Mouse (Mus musculus) embryonic fibroblast, embryonic 13.5 days (primary cell): ENCODE results near the gene Slc22a18.
"Not testable (repeated sequence)": the region's sequence is repeated elsewhere in the genome, so short reads cannot be mapped to it uniquely, and the experiment has no call there.

Experiments used
- CTCF ChIP-seq: IDR thresholded peaks from 2 replicates; pipeline ENCODE4 v1.5.1; 2011; ENCODE audit warnings: mild to moderate bottlenecking, control low read depth, low read length, moderate library complexity, borderline replicate concordance; ENCODE audit not compliant: insufficient read depth
- POLR2A ChIP-seq: IDR thresholded peaks from 2 replicates; pipeline ENCODE4 v1.6.1; 2011; ENCODE audit warnings: low read depth, mild to moderate bottlenecking, control low read depth, low read length, moderate library complexity

GRCm38 (mm10) chr7:143538229-143538628 is 64.7 kb downstream of the Slc22a18 start:
- TF ChIP-seq POLR2A, CTCF: not testable (repeated sequence)
